Mouse (Mus musculus) heart, adult 9 months (tissue): ENCODE results near the gene Hoxa9.

Experiments used
- DNase-seq, 2 experiments: peaks; one replicate each; pipeline ENCODE4 v3.0.0; 2022; ENCODE audit warnings: low spot score in 2 of 2

Hoxa9 gene

GRCm38 (mm10) chr6:52180726-52181125, 50.2 kb downstream of the Hoxa9 start:
- no peak for DNase-seq

- DNase-seq = no peak
Observed at GRCm38 (mm10) chr6:52180213-52180710, 50.6 kb downstream of the Hoxa9 start.

GRCm38 (mm10) chr6:52179690-52180089, 51.2 kb downstream of the Hoxa9 start:
- DNase-seq = no peak

- no peak for DNase-seq
Observed at GRCm38 (mm10) chr6:52178918-52179665, 51.8 kb downstream of the Hoxa9 start.

GRCm38 (mm10) chr6:52177806-52178205, 53.1 kb downstream of the Hoxa9 start:
- no peak for DNase-seq

GRCm38 (mm10) chr6:52177061-52177735, 53.7 kb downstream of the Hoxa9 start, which contains the start of gene 5730596B20Rik:
Gene 5730596B20Rik (plus strand): TSS chr6:52177498.
- no peak for DNase-seq

GRCm38 (mm10) chr6:52176391-52176790, 54.5 kb downstream of the Hoxa9 start:
- no peak for DNase-seq

GRCm38 (mm10) chr6:52175864-52176263, 55.0 kb downstream of the Hoxa9 start:
- no peak for DNase-seq

- no peak for DNase-seq
Observed at GRCm38 (mm10) chr6:52174968-52175751, 55.7 kb downstream of the Hoxa9 start.

GRCm38 (mm10) chr6:52173648-52174047, 57.2 kb downstream of the Hoxa9 start:
- DNase-seq = no peak
